Mouse (Mus musculus) erythroid progenitor cell, adult 5-6 weeks (primary cell): Measurements from ENCODE around the gene Col17a1. TPM values are rescaled to one million over a fixed set of nuclear protein-coding genes. Genes with fewer than 3 reads are reported as not detected.

Experiments
- ATAC-seq: replicated peaks from 2 replicates; pipeline ENCODE4 v1.8.0; 2016; ENCODE audit warnings: moderate number of reproducible peaks, mild to moderate bottlenecking, moderate TSS enrichment, inconsistent platforms; ENCODE audit not compliant: poor library complexity, low FRiP score, severe bottlenecking
- total RNA-seq, 2 experiments: library from RNA; stranded (forward) in 1 of 2; stranded (reverse) in 1 of 2; fragments of 150-400 nt in 1 of 2; fragments of 186-747, 209-891 nt in 1 of 2; gene quantifications; 2 replicates each; pipeline versions ENCODE4 v1.2.3 to v1.2.4; 2015 to 2017; ENCODE audit warnings: low replicate concordance in 2 of 2

The Col17a1 gene
- total RNA-seq, 2 experiments from 2014 or later: not detected

DNA sequence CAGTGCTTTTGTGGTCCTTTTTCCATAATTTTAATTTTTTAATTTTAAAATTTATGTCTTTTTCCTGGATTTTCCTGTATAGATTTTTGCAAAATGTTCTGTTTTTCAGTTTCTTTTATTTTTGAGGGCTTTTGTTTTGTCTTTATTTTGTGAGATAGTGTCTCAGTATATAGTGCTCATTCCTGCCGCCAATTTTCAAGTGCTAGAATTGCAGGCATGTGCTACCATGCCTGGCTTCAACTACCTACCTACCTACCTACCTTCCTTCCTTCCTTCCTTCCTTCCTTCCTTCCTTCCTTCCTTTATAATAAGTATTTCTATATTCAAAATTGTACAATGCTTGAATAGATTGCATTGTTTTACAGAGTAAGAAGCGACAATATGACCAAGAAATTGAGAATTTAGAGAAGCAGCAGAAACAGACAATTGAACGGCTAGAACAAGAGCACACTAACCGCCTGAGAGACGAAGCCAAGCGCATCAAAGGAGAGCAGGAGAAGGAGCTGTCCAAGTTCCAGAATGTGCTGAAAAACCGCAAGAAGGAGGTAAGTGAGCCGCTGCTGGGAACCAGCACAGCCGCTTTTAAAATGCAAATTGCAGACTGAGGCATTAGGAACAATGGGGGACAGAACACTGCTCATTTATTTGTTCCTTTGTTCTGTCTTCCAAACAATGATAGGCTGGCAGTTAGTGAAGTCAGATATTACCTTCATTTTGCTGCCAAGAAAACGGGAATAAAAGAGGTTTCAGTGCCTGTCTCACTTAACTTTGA, 66.8 kb downstream of the Col17a1 start:
- ATAC-seq: no peak

DNA sequence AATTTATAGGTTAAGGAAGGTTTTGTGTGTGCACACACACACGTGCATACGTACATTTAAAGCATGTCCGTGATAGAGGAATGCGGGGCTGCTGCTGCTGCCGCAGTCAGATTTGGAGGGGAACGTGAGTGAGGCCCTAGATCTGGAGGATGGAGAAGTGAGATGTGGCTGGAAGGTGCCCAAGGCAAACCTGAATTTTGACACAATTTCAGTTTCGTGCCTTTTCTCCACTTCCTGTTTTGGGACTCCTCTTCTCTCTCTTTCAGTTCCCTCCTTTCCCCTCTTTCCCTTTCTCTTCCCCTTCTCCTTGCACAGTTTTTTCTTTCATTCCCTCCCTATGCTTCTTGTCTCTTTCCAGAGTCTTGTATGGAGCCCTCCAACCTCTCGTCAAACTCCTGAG, 70.4 kb downstream of the Col17a1 start:
- ATAC-seq: no peak

DNA sequence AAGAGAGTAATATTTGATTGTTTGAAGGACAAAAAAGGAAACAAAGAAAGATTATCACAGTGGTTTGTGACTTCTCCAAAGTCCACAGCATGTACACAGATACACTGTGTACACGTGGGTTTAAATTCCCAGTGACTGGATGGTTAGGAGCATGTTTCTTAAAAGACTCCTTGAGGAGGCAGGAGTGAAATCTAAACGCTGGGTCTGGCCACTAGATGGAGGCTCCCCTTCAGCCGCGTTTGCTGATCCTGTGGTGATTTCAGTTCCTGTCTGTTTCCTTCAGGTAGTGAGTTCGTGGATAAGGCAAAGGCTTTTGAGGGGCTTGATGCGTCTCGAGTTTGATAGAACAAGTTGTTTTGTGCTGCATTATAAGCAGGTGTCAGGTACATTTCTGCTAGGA, 78.5 kb downstream of the Col17a1 start:
- no peak for ATAC-seq

DNA sequence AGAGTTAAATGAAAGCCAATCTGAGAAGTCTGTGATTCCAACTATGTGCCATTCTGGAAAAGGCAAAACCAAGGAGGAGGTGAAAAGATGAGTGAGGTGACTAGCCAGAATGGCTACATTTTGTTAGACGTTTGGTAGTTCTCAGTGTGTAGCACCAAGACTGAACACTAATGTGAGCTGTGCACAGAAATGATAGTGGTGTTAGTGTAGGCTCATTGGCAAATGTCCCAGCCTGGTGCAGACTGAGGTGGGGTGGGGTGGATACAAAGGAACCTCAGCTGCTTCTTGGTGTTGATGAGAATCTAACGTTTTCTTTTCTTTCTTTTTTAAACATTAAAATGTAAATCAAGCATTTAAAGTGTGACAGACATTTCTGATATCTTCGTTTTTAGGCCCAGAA, 83.4 kb downstream of the Col17a1 start:
- peak; percentile 52; the same call in 1 of the 2 replicates for ATAC-seq

Other genes starting within 250 kb of the Col17a1 start
- 3.2 and 6.3 TPM in 2 replicates for gene Sh3pxd2a, start 227.7 kb downstream of the Col17a1 start, total RNA-seq (2015; ENCODE audit: low replicate concordance)
- 1.0 and 1.1 TPM in 2 replicates for gene Sh3pxd2a, start 227.7 kb downstream of the Col17a1 start, total RNA-seq (2017; ENCODE audit: low replicate concordance)
- gene Stn1, start 154.6 kb downstream of the Col17a1 start, total RNA-seq (2015; ENCODE audit: low replicate concordance): 6.3 and 25.6 TPM in 2 replicates
- gene Stn1, start 154.6 kb downstream of the Col17a1 start, total RNA-seq (2017; ENCODE audit: low replicate concordance): 5.9 and 14.1 TPM in 2 replicates
- 134 and 154 TPM in 2 replicates for gene Slk, start 112.4 kb downstream of the Col17a1 start, total RNA-seq (2015; ENCODE audit: low replicate concordance)
- gene Slk, start 112.4 kb downstream of the Col17a1 start, total RNA-seq (2017; ENCODE audit: low replicate concordance): 173 and 201 TPM in 2 replicates
- 44.3 and 44.9 TPM in 2 replicates for gene Sfr1, start 39.6 kb upstream of the Col17a1 start, total RNA-seq (2015; ENCODE audit: low replicate concordance)
- 31.9 and 63.3 TPM in 2 replicates for gene Sfr1, start 39.6 kb upstream of the Col17a1 start, total RNA-seq (2017; ENCODE audit: low replicate concordance)
- 44.0 and 62.5 TPM in 2 replicates for gene Gsto1, start 162.9 kb upstream of the Col17a1 start, total RNA-seq (2015; ENCODE audit: low replicate concordance)
- gene Gsto1, start 162.9 kb upstream of the Col17a1 start, total RNA-seq (2017; ENCODE audit: low replicate concordance): 11.0 and 26.1 TPM in 2 replicates
- not detected in 2 replicates for gene Gsto2, start 173.4 kb upstream of the Col17a1 start, total RNA-seq (2015; ENCODE audit: low replicate concordance)
- not detected in 2 replicates for gene Gsto2, start 173.4 kb upstream of the Col17a1 start, total RNA-seq (2017; ENCODE audit: low replicate concordance)
- gene Cfap43, start 227.2 kb upstream of the Col17a1 start, total RNA-seq (2015; ENCODE audit: low replicate concordance): not detected in 2 replicates
- not detected in 2 replicates for gene Cfap43, start 227.2 kb upstream of the Col17a1 start, total RNA-seq (2017; ENCODE audit: low replicate concordance)
- gene Itprip, start 227.2 kb upstream of the Col17a1 start, total RNA-seq (2015; ENCODE audit: low replicate concordance): 5.8 and 11.7 TPM in 2 replicates
- gene Itprip, start 227.2 kb upstream of the Col17a1 start, total RNA-seq (2017; ENCODE audit: low replicate concordance): 1.6 and 2.3 TPM in 2 replicates
- not detected in 2 replicates for gene Cfap58, start 245.6 kb upstream of the Col17a1 start, total RNA-seq (2015; ENCODE audit: low replicate concordance)
- gene Cfap58, start 245.6 kb upstream of the Col17a1 start, total RNA-seq (2017; ENCODE audit: low replicate concordance): not detected in 2 replicates